Mouse (Mus musculus): ENCODE measurements around the gene Ago3. TPM values are rescaled to one million over a fixed set of nuclear protein-coding genes. Genes with fewer than 3 reads are reported as not detected.

Ago3 gene
- total and polyA plus RNA-seq, 3 experiments = 7.3 to 7.9 TPM; not detected in 1

DNA sequence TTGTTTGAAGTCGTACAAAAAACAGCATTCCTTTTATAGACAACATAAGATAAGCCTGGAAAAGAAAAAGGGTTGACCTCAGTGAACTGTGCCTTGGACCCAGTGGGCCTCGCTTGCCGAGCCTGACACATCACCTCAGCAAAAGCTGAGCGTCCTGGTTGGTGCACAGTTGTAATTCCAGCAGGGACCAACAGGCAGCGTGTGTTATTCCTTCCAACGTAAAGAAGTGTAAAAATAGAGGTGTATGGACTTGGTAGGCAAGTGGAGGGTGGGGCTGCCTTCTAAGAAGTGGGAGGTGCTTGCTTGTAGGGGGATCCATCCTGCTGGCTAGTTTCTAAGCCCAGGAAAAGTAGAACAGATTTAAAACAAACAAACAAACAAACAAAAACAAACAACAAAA lies 103.3 kb downstream of the Ago3 start:
- DNase-seq (ENCODE audit: low read depth, low spot score) = no peak
- Histone ChIP-seq H3K27ac (ENCODE audit: control insufficient read depth, low read depth, low read length) (no peak overlapping the region), H3K9me3 (replicated peaks; ENCODE audit: insufficient read depth, low read length) (no peaks in the 10 kb centered on the region), H3K79me2 (ENCODE audit: control insufficient read depth, insufficient read depth, low read length, poor library complexity) (peaks cover 2% of the 10 kb centered on the region), H3K9ac (ENCODE audit: control insufficient read depth, low read depth, low read length, poor library complexity, severe bottlenecking) (no peak overlapping the region), H3K36me3 (ENCODE audit: control insufficient read depth in 1 of 2, insufficient read depth in 2 of 2, low read length in 2 of 2) (no peaks in the 10 kb centered on the region), H3K27me3 (ENCODE audit: control insufficient read depth in 1 of 2, insufficient read depth in 2 of 2, low read length in 2 of 2) (no peaks in the 10 kb centered on the region), H3K4me3 (ENCODE audit: control insufficient read depth in 1 of 2, insufficient read depth in 1 of 2, low read depth in 2 of 2, low read length in 2 of 2) (no peak overlapping the region), H3K4me1 (ENCODE audit: control insufficient read depth in 1 of 2, insufficient read depth in 2 of 2, low read length in 2 of 2) (no peaks in the 10 kb centered on the region; a peak in 1 of 4 replicates)
- no peak for TF ChIP-seq NRF1 (IDR thresholded peaks at IDR 0.05; ENCODE audit: insufficient read depth, low read depth, low read length, poor library complexity, severe bottlenecking)
- TF ChIP-seq EP300 (IDR thresholded peaks at IDR 0.05; ENCODE audit: low read depth in 1 of 2, low read length in 2 of 2) = no peak
- no peak for TF ChIP-seq TBP (IDR thresholded peaks at IDR 0.05; ENCODE audit: low read depth, low read length)
- TF ChIP-seq ZNF384 (IDR thresholded peaks at IDR 0.05; ENCODE audit: low read depth, low read length) = no peak
- TF ChIP-seq MAZ (IDR thresholded peaks at IDR 0.05; ENCODE audit: low read depth, low read length) = no peak
- TF ChIP-seq MEF2A (IDR thresholded peaks at IDR 0.05; ENCODE audit: extremely low read depth, insufficient replicate concordance, low read depth, low read length, poor library complexity, severe bottlenecking) = no peak
- TF ChIP-seq POLR2AphosphoS2 (IDR thresholded peaks at IDR 0.05; ENCODE audit: low read length) = no peak

GRCm38 (mm10) chr4:126325281-126325861 lies 104.0 kb downstream of the Ago3 start, which contains the start of gene Tekt2:
Gene Tekt2 (minus strand): TSS chr4:126325688.
- no peak within 1 kb of the TSS for H3K27ac ChIP-seq (ENCODE audit: control insufficient read depth, low read depth, low read length)
- peaks cover 7% of the 10 kb centered on the region for H3K79me2 ChIP-seq (ENCODE audit: control insufficient read depth, insufficient read depth, low read length, poor library complexity)
- H3K36me3 ChIP-seq (ENCODE audit: control insufficient read depth in 1 of 2, insufficient read depth in 2 of 2, low read length in 2 of 2) = peaks cover 0 to 3% of the 10 kb centered on the region in 2 experiments; a peak in 2 of 4 replicates
- TF ChIP-seq MEF2A (IDR thresholded peaks at IDR 0.05; ENCODE audit: extremely low read depth, insufficient replicate concordance, low read depth, low read length, poor library complexity, severe bottlenecking) (no peak), EP300 (IDR thresholded peaks at IDR 0.05; ENCODE audit: low read depth in 1 of 2, low read length in 2 of 2) (no peak), POLR2AphosphoS5 (IDR thresholded peaks at IDR 0.05; ENCODE audit: borderline replicate concordance, low read depth, low read length) (no peak), CTCF (IDR thresholded peaks at IDR 0.05 in 2 of 3, conservative IDR thresholded peaks at IDR 0.05 in 1 of 3; ENCODE audit: control insufficient read depth in 1 of 3, insufficient read depth in 1 of 3, low read depth in 2 of 3, low read length in 3 of 3, poor library complexity in 1 of 3, severe bottlenecking in 1 of 3) (no peak)
- H3K9me3 ChIP-seq (replicated peaks; ENCODE audit: insufficient read depth, low read length) = no peaks in the 10 kb centered on the region
- no peak within 1 kb of the TSS for H3K9ac ChIP-seq (ENCODE audit: control insufficient read depth, low read depth, low read length, poor library complexity, severe bottlenecking)
- no peaks in the 10 kb centered on the region for H3K27me3 ChIP-seq (ENCODE audit: control insufficient read depth in 1 of 2, insufficient read depth in 2 of 2, low read length in 2 of 2)
- no peak within 1 kb of the TSS for H3K4me3 ChIP-seq (ENCODE audit: control insufficient read depth in 1 of 2, insufficient read depth in 1 of 2, low read depth in 2 of 2, low read length in 2 of 2)
- H3K4me1 ChIP-seq (ENCODE audit: control insufficient read depth in 1 of 2, insufficient read depth in 2 of 2, low read length in 2 of 2) = peaks cover under 1 to 3% of the 10 kb centered on the region in 2 experiments; a peak in 1 of 4 replicates
- DNase-seq (ENCODE audit: low read depth, low spot score) = no peak

- DNase-seq (ENCODE audit: low read depth, low spot score) = no peak
- TF ChIP-seq MAX (IDR thresholded peaks at IDR 0.05; ENCODE audit: low read length) = no peak
- no peak for TF ChIP-seq POLR2AphosphoS2 (IDR thresholded peaks at IDR 0.05; ENCODE audit: low read length)
- Histone ChIP-seq H3K4me1 (ENCODE audit: control insufficient read depth in 1 of 2, insufficient read depth in 2 of 2, low read length in 2 of 2) (peaks cover 3 to 6% of the 10 kb centered on the region in 2 experiments; a peak in 1 of 4 replicates), H3K27ac (ENCODE audit: control insufficient read depth, low read depth, low read length) (no peak overlapping the region), H3K27me3 (ENCODE audit: control insufficient read depth in 1 of 2, insufficient read depth in 2 of 2, low read length in 2 of 2) (no peaks in the 10 kb centered on the region), H3K9ac (ENCODE audit: control insufficient read depth, low read depth, low read length, poor library complexity, severe bottlenecking) (no peak overlapping the region), H3K9me3 (replicated peaks; ENCODE audit: insufficient read depth, low read length) (no peaks in the 10 kb centered on the region), H3K4me3 (ENCODE audit: control insufficient read depth in 1 of 2, insufficient read depth in 1 of 2, low read depth in 2 of 2, low read length in 2 of 2) (no peak overlapping the region), H3K36me3 (ENCODE audit: control insufficient read depth in 1 of 2, insufficient read depth in 2 of 2, low read length in 2 of 2) (peaks cover 0 to 4% of the 10 kb centered on the region in 2 experiments; a peak in 2 of 4 replicates), H3K79me2 (ENCODE audit: control insufficient read depth, insufficient read depth, low read length, poor library complexity) (peaks cover 11% of the 10 kb centered on the region)
These were observed 104.5 kb downstream of the Ago3 start for GRCm38 (mm10) chr4:126324861-126325260.

Data from MEL (cell line).